Mouse (Mus musculus) forebrain, embryonic 16.5 days (tissue): ENCODE measurements around the gene Adamtsl1. TPM values are rescaled to one million over a fixed set of nuclear protein-coding genes. Genes with fewer than 3 reads are reported as not detected.

Experiments
- ATAC-seq: fragments of 200-750 bp; cut with Nextera tagmentation; 2 replicates; pipeline ENCODE4 v1.8.0; 2017; ENCODE audit warnings: mild to moderate bottlenecking, moderate library complexity
- H3K27ac ChIP-seq: fragments of 300-500 bp; sonication (generic); 2 replicates; pipeline ENCODE4 v1.5.1; 2014; ENCODE audit warnings: low read length, control low read depth
- H3K27me3 ChIP-seq: fragments of 300-500 bp; sonication (generic); replicated peaks from 2 replicates; pipeline ENCODE4 v1.6.1; 2014; ENCODE audit warnings: low read length; ENCODE audit not compliant: control insufficient read depth, insufficient read depth
- H3K36me3 ChIP-seq: fragments of 300-500 bp; sonication (generic); 2 replicates; pipeline ENCODE4 v1.6.1; 2014; ENCODE audit not compliant: control insufficient read depth, insufficient read depth
- H3K4me1 ChIP-seq: fragments of 300-500 bp; sonication (generic); replicated peaks from 2 replicates; pipeline ENCODE4 v1.6.1; 2014; ENCODE audit warnings: low read length; ENCODE audit not compliant: control insufficient read depth, insufficient read depth
- H3K4me2 ChIP-seq: fragments of 300-500 bp; sonication (generic); 2 replicates; pipeline ENCODE4 v1.6.1; 2014; ENCODE audit warnings: mild to moderate bottlenecking, low read length, control low read depth
- H3K4me3 ChIP-seq: fragments of 300-500 bp; sonication (generic); replicated peaks from 2 replicates; pipeline ENCODE4 v1.5.1; 2014; ENCODE audit warnings: mild to moderate bottlenecking, low read length, control low read depth
- H3K9ac ChIP-seq: fragments of 300-500 bp; sonication (generic); replicated peaks from 2 replicates; pipeline ENCODE4 v1.6.1; 2014; ENCODE audit warnings: low read depth, low read length, control low read depth
- H3K9me3 ChIP-seq: fragments of 300-500 bp; sonication (generic); 2 replicates; pipeline ENCODE4 v1.6.1; 2016; ENCODE audit warnings: low read length; ENCODE audit not compliant: control insufficient read depth
- WGBS: fragments of 180-500 bp; shearing (Covaris S2); extraction: QIAGEN DNeasy Blood & Tissue Kit; methylation state at CpG from one replicate; pipeline ENCODE4 v1.1.7; 2014; 5-methylcytosine and 5-hydroxymethylcytosine counted together
- polyA plus RNA-seq: library from polyadenylated mRNA; unstranded; fragments of >200 nt; fragmentation: Nextera tagmentation; extraction: Ambion mirVana; gene quantifications from 2 replicates; pipeline ENCODE4 v1.2.1, GENCODE M21; 2015

The Adamtsl1 gene
- polyA plus RNA-seq, 1 experiment from 2014 or later: 6.7 TPM

DNA sequence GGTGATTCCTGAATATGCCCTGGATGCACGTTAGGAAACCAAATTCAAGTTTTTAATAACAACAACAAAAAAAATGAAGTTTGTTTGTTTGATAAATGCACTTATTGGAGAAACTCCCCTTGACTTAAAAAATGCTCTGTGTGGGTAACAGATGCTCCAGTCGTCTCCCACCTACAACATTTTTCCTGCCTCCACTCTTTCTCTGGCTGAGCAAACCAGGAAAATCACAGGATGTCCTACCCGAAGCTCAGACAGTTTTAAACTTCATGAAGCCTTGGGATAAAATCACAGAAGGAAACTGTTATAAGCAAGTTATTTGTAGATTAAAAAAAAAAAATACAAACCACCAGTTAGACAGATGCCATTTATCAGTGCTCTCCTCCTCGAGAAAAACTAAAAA lies 788.1 kb downstream of the Adamtsl1 start:
- 76% methylated on average over 4 of the region's 4 CpGs for WGBS
- Histone ChIP-seq H3K36me3 (no peaks in the 10 kb centered on the region), H3K9me3 (no peaks in the 10 kb centered on the region), H3K4me2 (no peak overlapping the region), H3K4me1 (no peaks in the 10 kb centered on the region), H3K27ac (no peak overlapping the region), H3K9ac (no peak overlapping the region), H3K4me3 (no peak overlapping the region), H3K27me3 (no peaks in the 10 kb centered on the region)
- no peak for ATAC-seq

- H3K9me3 ChIP-seq: no peaks in the 10 kb centered on the region
- no peak overlapping the region for H3K4me2 ChIP-seq
- no peak overlapping the region for H3K27ac ChIP-seq
- H3K27me3 ChIP-seq: no peaks in the 10 kb centered on the region
- H3K9ac ChIP-seq: no peak overlapping the region
- H3K4me1 ChIP-seq: no peaks in the 10 kb centered on the region
- no peaks in the 10 kb centered on the region for H3K36me3 ChIP-seq
- no peak for ATAC-seq
- no peak overlapping the region for H3K4me3 ChIP-seq
Observed at GRCm38 (mm10) chr4:86306753-86307152, 792.8 kb downstream of the Adamtsl1 start.

GRCm38 (mm10) chr4:86309178-86309577 lies 795.2 kb downstream of the Adamtsl1 start:
- H3K4me2 ChIP-seq: no peak overlapping the region
- no peak overlapping the region for H3K9ac ChIP-seq
- no peaks in the 10 kb centered on the region for H3K27me3 ChIP-seq
- H3K4me3 ChIP-seq: no peak overlapping the region
- H3K27ac ChIP-seq: no peak overlapping the region
- 71% methylated on average over 2 of the region's 2 CpGs for WGBS
- no peaks in the 10 kb centered on the region for H3K9me3 ChIP-seq
- no peak for ATAC-seq
- no peaks in the 10 kb centered on the region for H3K4me1 ChIP-seq
- H3K36me3 ChIP-seq: no peaks in the 10 kb centered on the region

DNA sequence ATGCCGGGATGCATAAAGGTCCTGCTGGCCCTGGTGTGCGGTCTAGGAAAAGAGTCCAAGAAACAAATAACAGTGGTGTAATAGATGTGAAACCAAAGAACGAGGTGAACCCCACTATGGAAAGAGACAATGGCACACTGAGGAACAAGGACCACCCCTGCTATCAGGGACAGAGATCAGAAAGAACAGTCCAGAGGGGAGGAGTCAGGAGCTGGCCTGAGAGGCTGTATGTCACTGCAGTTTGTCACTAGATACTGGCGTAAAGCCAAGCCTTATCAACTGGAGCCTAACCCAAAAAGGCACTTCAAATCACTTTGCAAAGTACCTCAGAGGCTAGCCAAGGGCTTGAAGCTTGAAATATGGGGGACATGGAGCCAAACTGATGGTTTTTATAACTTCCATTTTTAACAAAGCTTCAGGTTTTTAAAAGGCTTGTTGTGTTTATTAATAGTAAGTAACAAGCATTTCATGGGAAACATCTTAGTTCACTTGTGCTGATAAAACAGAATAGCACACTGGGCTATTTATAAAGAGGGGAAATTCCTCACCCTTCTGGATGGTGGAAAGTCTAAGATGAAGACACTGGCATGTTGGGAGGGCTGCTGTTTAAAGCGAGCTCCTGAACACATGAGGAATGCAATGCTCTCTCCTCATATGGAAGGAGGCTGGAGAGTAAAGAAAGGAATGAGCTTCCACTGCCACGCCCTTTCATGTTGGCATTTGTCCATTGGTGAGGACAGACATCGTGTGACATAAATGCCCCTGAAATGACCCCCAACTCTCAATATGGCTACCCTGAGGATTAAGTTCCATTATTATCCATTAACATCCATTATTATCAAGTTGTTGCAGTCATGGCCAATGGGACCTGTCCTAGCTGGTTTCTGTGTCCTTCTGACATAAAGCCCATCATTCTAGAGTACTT lies 797.1 kb downstream of the Adamtsl1 start:
- H3K4me3 ChIP-seq: no peak overlapping the region
- no peaks in the 10 kb centered on the region for H3K27me3 ChIP-seq
- H3K4me1 ChIP-seq: no peaks in the 10 kb centered on the region
- H3K9me3 ChIP-seq: no peaks in the 10 kb centered on the region
- WGBS: 65% methylated on average over 7 of the region's 7 CpGs
- no peak for ATAC-seq
- no peak overlapping the region for H3K27ac ChIP-seq
- no peak overlapping the region for H3K9ac ChIP-seq
- H3K4me2 ChIP-seq: no peak overlapping the region
- H3K36me3 ChIP-seq: no peaks in the 10 kb centered on the region

DNA sequence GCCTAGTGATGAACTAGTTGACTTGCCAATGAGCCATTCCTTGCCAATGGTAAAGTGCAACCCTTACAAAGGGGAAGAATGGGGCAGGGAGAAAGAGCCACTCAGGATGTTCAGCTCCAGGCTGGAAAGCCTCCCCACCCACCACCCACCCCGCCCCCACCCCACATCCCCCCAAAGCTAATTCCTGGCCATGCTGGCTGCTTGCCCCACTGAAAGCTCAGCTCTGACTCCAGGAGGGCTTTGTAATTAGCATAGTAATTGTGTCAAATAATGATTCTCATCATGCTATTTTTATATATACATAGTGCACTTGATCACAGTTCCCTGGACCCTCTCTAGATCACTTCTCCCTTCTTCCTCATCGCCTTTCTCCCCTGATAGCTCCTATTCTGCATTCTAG lies 798.4 kb downstream of the Adamtsl1 start:
- no peak for ATAC-seq
- no peaks in the 10 kb centered on the region for H3K27me3 ChIP-seq
- H3K27ac ChIP-seq: no peak overlapping the region
- H3K36me3 ChIP-seq: no peaks in the 10 kb centered on the region
- no peak overlapping the region for H3K4me3 ChIP-seq
- no peak overlapping the region for H3K9ac ChIP-seq
- 75% methylated on average over 2 of the region's 2 CpGs for WGBS
- no peaks in the 10 kb centered on the region for H3K9me3 ChIP-seq
- no peak overlapping the region for H3K4me2 ChIP-seq
- no peaks in the 10 kb centered on the region for H3K4me1 ChIP-seq

- no peak overlapping the region for H3K4me3 ChIP-seq
- H3K9ac ChIP-seq: no peak overlapping the region
- H3K9me3 ChIP-seq: no peaks in the 10 kb centered on the region
- H3K36me3 ChIP-seq: no peaks in the 10 kb centered on the region
- H3K4me1 ChIP-seq: no peaks in the 10 kb centered on the region
- H3K4me2 ChIP-seq: no peak overlapping the region
- no peaks in the 10 kb centered on the region for H3K27me3 ChIP-seq
- ATAC-seq: no peak
- no peak overlapping the region for H3K27ac ChIP-seq
- WGBS: 46% methylated on average over 3 of the region's 3 CpGs
Observed at GRCm38 (mm10) chr4:86314442-86314841, 800.5 kb downstream of the Adamtsl1 start.

DNA sequence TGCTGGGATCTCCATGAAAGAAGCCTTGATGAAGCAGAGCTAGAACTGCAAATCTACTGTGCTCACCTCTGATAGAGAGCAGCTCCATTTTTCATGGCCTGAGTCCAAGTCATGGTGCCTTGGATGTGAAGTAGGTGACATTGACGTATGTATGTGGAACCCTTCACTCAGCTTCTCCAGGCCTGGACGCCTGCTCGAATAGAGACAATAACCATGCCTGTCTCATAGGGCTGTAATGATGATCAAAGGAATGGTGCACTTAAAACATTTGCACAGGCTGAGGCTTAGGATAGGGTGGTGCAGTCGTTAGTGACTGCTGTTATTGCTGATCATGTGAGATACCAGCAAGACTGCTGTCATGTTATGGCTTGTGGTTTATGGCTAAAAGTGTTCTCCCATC lies 801.1 kb downstream of the Adamtsl1 start:
- Histone ChIP-seq H3K36me3 (no peaks in the 10 kb centered on the region), H3K27me3 (no peaks in the 10 kb centered on the region), H3K4me2 (no peak overlapping the region), H3K27ac (no peak overlapping the region), H3K4me3 (no peak overlapping the region), H3K9me3 (no peaks in the 10 kb centered on the region), H3K4me1 (no peaks in the 10 kb centered on the region), H3K9ac (no peak overlapping the region)
- ATAC-seq: no peak
- WGBS: 80% methylated on average over 4 of the region's 4 CpGs

GRCm38 (mm10) chr4:86317916-86318542 lies 804.1 kb downstream of the Adamtsl1 start:
- 59% methylated on average over 3 of the region's 3 CpGs for WGBS
- Histone ChIP-seq H3K27ac (no peak overlapping the region), H3K4me1 (no peaks in the 10 kb centered on the region), H3K4me3 (no peak overlapping the region), H3K4me2 (no peak overlapping the region), H3K9ac (no peak overlapping the region), H3K9me3 (no peaks in the 10 kb centered on the region), H3K27me3 (no peaks in the 10 kb centered on the region), H3K36me3 (no peaks in the 10 kb centered on the region)
- no peak for ATAC-seq

DNA sequence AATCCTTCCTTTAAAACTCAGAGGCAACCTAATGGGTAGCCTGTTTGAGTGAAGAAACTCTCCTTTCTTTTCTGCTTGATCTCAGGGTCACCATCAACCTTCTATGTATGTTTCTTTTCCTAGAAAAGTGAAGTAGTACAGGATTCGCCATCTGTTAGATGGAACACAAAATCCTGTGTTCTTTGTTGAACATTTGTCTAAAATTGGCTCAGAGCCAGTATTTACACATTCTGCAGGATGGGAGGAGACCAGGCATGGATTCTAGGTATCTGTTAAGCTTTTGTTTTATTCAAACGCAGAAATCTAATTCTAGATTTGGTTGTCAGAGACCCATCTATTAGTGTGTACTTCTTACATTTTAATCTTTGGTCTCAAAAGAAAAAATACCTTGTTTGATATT lies 811.4 kb downstream of the Adamtsl1 start:
- ATAC-seq: no peak
- H3K27me3 ChIP-seq: no peaks in the 10 kb centered on the region
- H3K9me3 ChIP-seq: no peaks in the 10 kb centered on the region
- WGBS: 40% methylated on average over 2 of the region's 2 CpGs
- no peak overlapping the region for H3K4me2 ChIP-seq
- no peaks in the 10 kb centered on the region for H3K4me1 ChIP-seq
- no peak overlapping the region for H3K27ac ChIP-seq
- no peak overlapping the region for H3K9ac ChIP-seq
- H3K36me3 ChIP-seq: no peaks in the 10 kb centered on the region
- no peak overlapping the region for H3K4me3 ChIP-seq
